Mouse (Mus musculus) intestine, embryonic 15.5 days (tissue): ENCODE data around the gene Eef1g. TPM values are rescaled to one million over a fixed set of nuclear protein-coding genes. Genes with fewer than 3 reads are reported as not detected.

Experiments
- ATAC-seq: fragments of 200-750 bp; cut with Nextera tagmentation; 2 replicates; pipeline ENCODE4 v1.8.0; 2017; ENCODE audit warnings: moderate TSS enrichment, moderate library complexity
- H3K27ac ChIP-seq: fragments of 300-500 bp; sonication (generic); 2 replicates; pipeline ENCODE4 v1.5.1; 2015; ENCODE audit warnings: mild to moderate bottlenecking, inconsistent platforms
- H3K27me3 ChIP-seq: fragments of 300-500 bp; sonication (generic); replicated peaks from 2 replicates; pipeline ENCODE4 v1.6.1; 2015; ENCODE audit warnings: inconsistent platforms
- H3K36me3 ChIP-seq: fragments of 300-500 bp; sonication (generic); 2 replicates; pipeline ENCODE4 v1.6.1; 2015; ENCODE audit warnings: inconsistent platforms
- H3K4me1 ChIP-seq: fragments of 300-500 bp; sonication (generic); replicated peaks from 2 replicates; pipeline ENCODE4 v1.6.1; 2015; ENCODE audit warnings: inconsistent platforms
- H3K4me2 ChIP-seq: fragments of 300-500 bp; sonication (generic); replicated peaks from 2 replicates; pipeline ENCODE4 v1.6.1; 2015; ENCODE audit warnings: mild to moderate bottlenecking, inconsistent platforms
- H3K4me3 ChIP-seq: fragments of 300-500 bp; sonication (generic); replicated peaks from 2 replicates; pipeline ENCODE4 v1.5.1; 2015; ENCODE audit warnings: inconsistent platforms
- H3K9ac ChIP-seq: fragments of 300-500 bp; sonication (generic); 2 replicates; pipeline ENCODE4 v1.6.1; 2015; ENCODE audit warnings: inconsistent platforms
- H3K9me3 ChIP-seq: fragments of 300-500 bp; sonication (generic); 2 replicates; pipeline ENCODE4 v1.6.1; 2016; ENCODE audit warnings: inconsistent platforms
- WGBS: fragments of 180-500 bp; shearing (Covaris S2); methylation state at CpG from one replicate; pipeline ENCODE4 v1.1.7; 2015; 5-methylcytosine and 5-hydroxymethylcytosine counted together
- polyA plus RNA-seq: library from polyadenylated mRNA; unstranded; fragments of >200 nt; fragmentation: Nextera tagmentation; extraction: Ambion mirVana; gene quantifications from 2 replicates; pipeline ENCODE4 v1.2.1, GENCODE M21; 2015

Gene Eef1g
- polyA plus RNA-seq, 1 experiment from 2014 or later = 453 TPM

DNA sequence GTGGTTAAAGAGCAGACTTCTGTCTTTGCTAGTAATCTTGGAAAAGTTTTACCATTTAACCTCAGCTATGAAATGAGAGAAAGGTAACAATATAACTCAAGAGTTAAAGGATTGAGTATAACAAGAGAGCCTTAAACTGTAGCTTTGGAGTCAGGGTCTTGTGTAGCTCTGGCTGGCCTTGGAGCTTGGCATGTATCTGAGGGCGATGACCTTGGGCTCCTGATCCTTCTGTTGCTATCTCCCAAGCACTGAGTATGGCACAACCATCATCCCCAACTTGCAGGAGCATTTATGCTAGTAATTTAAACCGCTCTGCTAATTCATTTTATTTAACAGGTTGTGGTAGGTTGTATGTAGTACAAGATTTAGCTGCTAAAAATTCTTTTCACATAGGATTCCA, 8.7 kb downstream of the Eef1g start:
- ATAC-seq = no peak
- Histone ChIP-seq H3K9ac (no peak overlapping the region), H3K4me3 (no peak overlapping the region), H3K27me3 (no peaks in the 10 kb centered on the region), H3K27ac (no peak overlapping the region), H3K36me3 (peaks cover 60% of the 10 kb centered on the region), H3K9me3 (no peaks in the 10 kb centered on the region), H3K4me1 (peaks cover 2% of the 10 kb centered on the region; the same call in 1 of the 2 replicates), H3K4me2 (no peak overlapping the region)
- 96% methylated on average over 2 of the region's 2 CpGs for WGBS

DNA sequence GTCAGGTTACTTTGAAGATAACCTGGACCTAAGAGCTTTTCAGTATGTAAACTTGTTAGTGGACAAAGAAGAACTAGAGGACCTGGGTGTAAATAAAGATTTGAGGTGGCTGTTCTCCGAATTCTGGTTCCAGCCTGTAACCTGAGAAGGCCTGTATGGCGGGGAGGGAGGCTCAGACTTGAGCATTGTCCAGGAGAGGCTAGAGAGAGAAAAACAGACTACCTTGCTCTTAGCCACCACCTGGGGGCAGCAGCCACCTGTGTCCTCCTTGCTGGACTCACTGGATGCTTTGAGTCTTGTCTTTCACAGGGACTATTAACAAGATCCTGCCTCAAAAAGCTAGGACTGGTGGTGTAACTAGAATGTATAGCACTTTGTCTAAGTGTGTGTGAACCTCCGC, 9.7 kb downstream of the Eef1g start:
- 42% methylated on average over 3 of the region's 3 CpGs for WGBS
- Histone ChIP-seq H3K27ac (no peak overlapping the region), H3K9ac (no peak overlapping the region)

DNA sequence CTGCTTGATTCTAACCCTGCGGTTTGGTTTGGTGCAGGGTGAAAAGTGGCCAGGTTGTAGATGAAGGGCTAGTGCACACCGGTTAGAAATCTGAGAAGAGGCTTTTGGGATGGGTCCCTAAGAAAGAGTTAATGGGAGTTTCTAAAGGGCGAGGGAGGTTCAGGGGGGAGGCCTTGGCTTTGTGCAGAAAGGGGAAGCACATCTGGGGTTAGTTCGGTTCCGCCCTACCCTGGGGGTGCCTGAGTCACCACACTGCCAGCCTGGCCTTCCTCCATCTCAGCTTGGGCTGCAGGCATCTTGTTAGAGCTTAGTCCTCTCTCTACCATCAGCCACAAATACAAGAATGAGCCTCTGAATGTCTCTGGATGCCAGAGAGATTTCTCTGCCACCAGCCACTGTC, 13.9 kb downstream of the Eef1g start:
- peaks cover 43% of the 10 kb centered on the region for H3K4me1 ChIP-seq
- no peak overlapping the region for H3K27ac ChIP-seq
- ATAC-seq = no peak
- 49% methylated on average over 5 of the region's 5 CpGs for WGBS
- H3K4me3 ChIP-seq = no peak overlapping the region
- peaks cover 18% of the 10 kb centered on the region for H3K36me3 ChIP-seq
- no peak overlapping the region for H3K4me2 ChIP-seq
- no peak overlapping the region for H3K9ac ChIP-seq
- H3K27me3 ChIP-seq = no peaks in the 10 kb centered on the region
- no peaks in the 10 kb centered on the region for H3K9me3 ChIP-seq

More for the DNA sequence above, 9.7 kb downstream of the Eef1g start:
- H3K4me3 ChIP-seq = no peak overlapping the region
- ATAC-seq = peak; percentile 61
- H3K4me1 ChIP-seq = peaks cover 7% of the 10 kb centered on the region
- H3K27me3 ChIP-seq = no peaks in the 10 kb centered on the region
- H3K4me2 ChIP-seq = no peak overlapping the region
- H3K36me3 ChIP-seq = peaks cover 50% of the 10 kb centered on the region
- no peaks in the 10 kb centered on the region for H3K9me3 ChIP-seq

DNA sequence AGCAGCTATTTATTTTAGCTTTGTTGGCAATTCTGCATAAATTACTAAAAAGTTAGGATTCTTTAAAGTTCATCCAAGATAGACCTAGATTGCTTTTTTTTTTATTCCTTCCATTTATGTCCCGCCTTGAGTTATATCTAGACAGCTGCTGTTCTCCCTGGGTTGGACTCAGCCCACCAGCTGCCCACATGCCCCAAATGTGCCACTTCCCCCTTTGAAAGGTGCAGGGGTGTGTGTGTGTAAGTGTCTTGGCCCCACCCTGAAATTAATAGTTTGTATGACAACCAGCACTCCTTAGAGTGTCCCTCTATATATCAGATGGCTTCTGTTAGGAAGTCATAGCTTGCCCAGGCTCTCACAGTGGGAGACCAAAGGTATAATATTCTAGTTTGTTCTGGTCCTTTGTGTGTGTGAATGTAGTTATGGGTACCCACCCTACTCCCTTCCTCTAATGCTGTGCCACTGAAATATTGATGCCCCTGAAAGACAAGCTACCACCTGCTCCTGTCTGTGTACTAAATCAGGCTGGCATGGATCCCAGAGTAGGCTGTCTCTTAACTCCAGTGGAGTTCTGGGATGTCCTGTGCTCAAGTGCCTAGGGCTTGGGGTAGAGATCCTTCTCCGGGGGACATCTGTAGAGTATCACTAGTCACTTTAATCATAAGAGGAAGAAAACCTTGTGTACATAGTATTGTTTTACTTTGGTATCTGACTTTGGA, 14.8 kb downstream of the Eef1g start:
- Histone ChIP-seq H3K36me3 (peaks cover 18% of the 10 kb centered on the region), H3K27ac (no peak overlapping the region), H3K4me1 (peaks cover 45% of the 10 kb centered on the region), H3K27me3 (no peaks in the 10 kb centered on the region), H3K4me2 (no peak overlapping the region), H3K4me3 (no peak overlapping the region), H3K9ac (no peak overlapping the region), H3K9me3 (no peaks in the 10 kb centered on the region)
- no peak for ATAC-seq
- WGBS = 54% methylated on average over 2 of the region's 2 CpGs

DNA sequence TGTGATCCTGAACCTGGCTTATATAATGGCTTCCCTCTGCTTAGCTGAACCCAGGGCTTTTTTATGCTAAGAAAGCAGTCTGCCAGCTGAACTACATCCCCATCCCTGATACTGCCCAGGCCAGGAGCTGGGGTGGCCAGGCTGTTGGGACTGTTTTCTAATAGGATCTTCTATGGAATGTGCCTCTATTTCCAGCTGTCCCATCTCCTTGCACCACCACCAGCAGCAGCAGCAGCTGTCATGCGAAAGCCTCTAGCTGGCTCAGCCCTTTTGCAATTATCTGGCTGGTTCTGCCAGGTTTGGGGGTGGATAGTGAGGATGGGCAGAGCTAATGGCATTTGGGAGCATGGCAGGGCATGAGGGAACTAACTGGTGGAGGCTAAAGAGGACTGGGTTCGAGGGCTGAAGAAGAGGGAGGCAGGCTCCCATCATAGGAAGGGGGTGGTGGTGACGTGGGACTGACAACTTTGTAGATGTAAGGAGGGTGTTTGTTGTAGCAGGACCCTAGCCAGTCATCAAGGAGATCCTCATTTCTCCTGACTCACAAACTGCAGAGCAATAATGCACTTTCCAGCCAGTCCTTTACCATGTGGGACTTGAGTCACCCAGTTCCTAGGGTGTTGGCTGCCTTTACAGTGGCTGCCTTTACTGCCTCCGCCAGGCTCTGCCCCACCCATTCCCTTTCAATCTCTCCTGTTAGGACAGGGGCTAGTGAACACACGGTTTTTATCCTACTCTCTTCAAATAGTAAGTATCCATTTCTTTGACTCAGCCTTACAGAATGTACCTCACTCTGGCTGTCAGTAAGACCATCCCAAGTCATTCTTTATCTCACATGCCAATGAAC, 15.7 kb downstream of the Eef1g start:
- Histone ChIP-seq H3K36me3 (peaks cover 14% of the 10 kb centered on the region), H3K4me3 (no peak overlapping the region), H3K9ac (no peak overlapping the region), H3K4me1 (peaks cover 45% of the 10 kb centered on the region), H3K9me3 (no peaks in the 10 kb centered on the region), H3K27me3 (no peaks in the 10 kb centered on the region), H3K4me2 (no peak overlapping the region), H3K27ac (peak overlapping the region; percentile 64)
- 36% methylated on average over 5 of the region's 5 CpGs for WGBS
- peak; percentile 81 for ATAC-seq

DNA sequence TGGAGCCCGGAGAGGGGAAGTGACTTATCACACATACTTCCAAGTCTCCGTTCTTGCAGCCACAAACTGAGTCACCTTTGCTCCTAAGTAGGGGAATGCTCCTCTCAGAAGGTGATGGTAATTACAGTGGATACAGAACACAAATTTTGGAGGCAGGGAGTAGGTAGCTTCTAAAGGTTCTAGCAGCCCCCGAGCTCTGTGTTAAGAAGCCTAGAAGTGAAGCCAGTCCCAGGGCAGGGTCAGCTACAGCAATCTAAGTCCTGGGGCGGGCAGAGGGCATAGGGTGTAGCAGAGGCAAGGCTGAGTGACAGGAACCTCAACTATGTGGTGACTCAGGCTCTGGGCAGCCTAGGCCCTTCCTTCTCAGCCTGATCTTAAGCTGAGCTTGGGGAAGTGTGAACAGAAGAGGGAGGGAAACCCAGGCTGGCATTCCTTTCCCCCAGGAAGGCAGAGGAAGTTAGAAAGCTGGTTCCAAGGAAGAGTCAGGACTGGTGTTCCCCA, 16.4 kb downstream of the Eef1g start:
- peak; percentile 87 for ATAC-seq
- Histone ChIP-seq H3K4me1 (peaks cover 52% of the 10 kb centered on the region), H3K27ac (peak overlapping the region; percentile 64), H3K9me3 (no peaks in the 10 kb centered on the region), H3K9ac (no peak overlapping the region), H3K27me3 (no peaks in the 10 kb centered on the region), H3K36me3 (peaks cover 13% of the 10 kb centered on the region), H3K4me3 (no peak overlapping the region), H3K4me2 (no peak overlapping the region)
- WGBS = 23% methylated on average over 4 of the region's 4 CpGs

DNA sequence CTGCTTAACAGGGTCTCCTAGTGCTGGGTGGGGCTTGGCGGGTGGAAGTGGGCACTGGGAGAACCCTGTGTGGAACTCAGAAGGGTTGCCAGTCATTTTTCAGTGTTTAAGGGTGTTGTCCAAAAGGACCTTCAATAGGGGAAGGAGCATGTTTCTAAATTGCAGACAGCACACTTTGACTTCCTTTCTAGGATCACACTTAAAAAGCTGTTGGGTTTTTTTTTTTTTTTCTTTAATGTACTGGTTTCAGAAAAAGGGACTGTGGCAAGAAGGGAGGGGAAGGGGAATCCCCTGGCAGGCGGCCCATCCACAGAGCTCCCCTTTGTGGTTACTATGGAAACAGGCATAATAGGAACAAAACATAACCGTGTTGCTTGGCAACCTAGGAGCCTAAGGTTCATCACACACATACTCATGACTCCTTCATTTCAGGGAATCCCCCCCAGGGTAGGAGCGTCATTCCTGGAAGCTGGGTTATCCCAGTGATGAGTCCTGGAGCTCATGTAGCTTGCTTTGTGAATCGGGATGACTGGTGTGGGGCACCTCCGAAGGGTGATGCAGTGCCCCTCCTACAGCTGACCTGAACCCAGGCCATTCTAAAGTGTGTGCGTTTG, 17.5 kb downstream of the Eef1g start:
- H3K4me1 ChIP-seq = peaks cover 60% of the 10 kb centered on the region
- 12% methylated on average over 7 of the region's 7 CpGs for WGBS
- no peak overlapping the region for H3K9ac ChIP-seq
- no peak for ATAC-seq
- H3K4me3 ChIP-seq = no peak overlapping the region
- H3K4me2 ChIP-seq = no peak overlapping the region
- H3K36me3 ChIP-seq = peaks cover 1% of the 10 kb centered on the region; the same call in 1 of the 2 replicates
- H3K9me3 ChIP-seq = no peaks in the 10 kb centered on the region
- H3K27ac ChIP-seq = peak overlapping the region; percentile 64; the same call in 1 of the 2 replicates
- no peaks in the 10 kb centered on the region for H3K27me3 ChIP-seq

DNA sequence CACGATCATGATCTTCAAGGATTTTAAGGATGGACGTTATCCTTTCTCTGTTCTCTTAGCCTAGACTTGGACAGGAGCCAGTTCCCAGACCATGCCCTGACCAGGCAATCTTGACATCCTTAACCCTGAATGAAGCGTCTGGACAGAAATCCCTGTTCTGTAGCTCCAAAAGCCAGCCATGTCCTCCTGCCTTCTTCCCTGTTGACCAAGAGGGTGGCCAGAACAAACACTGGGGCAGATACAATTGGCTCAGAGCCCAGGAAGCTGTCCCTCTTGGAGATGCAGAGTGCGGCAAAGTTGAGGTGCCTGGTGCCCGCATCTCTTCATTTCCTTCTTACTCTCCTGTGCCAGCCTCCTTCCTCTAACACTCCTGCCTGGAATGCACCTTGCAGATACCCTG, 19.1 kb downstream of the Eef1g start:
- H3K27ac ChIP-seq = no peak overlapping the region
- H3K4me3 ChIP-seq = no peak overlapping the region
- no peaks in the 10 kb centered on the region for H3K27me3 ChIP-seq
- peaks cover 55% of the 10 kb centered on the region for H3K4me1 ChIP-seq
- 61% methylated on average over 5 of the region's 5 CpGs for WGBS
- H3K9me3 ChIP-seq = no peaks in the 10 kb centered on the region
- no peak overlapping the region for H3K4me2 ChIP-seq
- no peak overlapping the region for H3K9ac ChIP-seq
- no peaks in the 10 kb centered on the region for H3K36me3 ChIP-seq
- no peak for ATAC-seq

DNA sequence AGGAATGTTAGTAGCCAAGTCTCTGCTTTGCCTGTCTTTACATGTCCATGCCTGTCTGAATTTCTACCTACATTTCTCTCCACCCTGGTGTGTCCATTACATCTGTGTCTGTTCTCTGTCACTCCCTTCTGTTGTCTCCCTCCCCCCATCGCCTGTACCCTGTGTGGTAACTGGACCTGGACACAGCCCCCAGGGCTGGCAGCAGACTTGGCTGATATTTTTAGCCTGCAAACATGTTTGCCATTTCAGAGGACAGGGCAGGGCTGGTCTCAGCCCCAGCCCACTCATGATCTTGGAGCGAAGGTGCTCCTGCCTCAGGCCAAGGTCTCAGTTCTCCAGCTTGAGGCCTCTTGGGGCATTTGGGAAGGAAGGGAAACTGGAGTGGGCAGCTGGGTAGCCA, 21.0 kb downstream of the Eef1g start:
- H3K4me3 ChIP-seq = no peak overlapping the region
- no peaks in the 10 kb centered on the region for H3K9me3 ChIP-seq
- H3K9ac ChIP-seq = no peak overlapping the region
- H3K27ac ChIP-seq = no peak overlapping the region
- ATAC-seq = no peak
- H3K36me3 ChIP-seq = no peaks in the 10 kb centered on the region
- H3K4me2 ChIP-seq = 0 out of 2 replicates have a peak overlapping the region, but pooled peaks have one; percentile 88
- 51% methylated on average over 2 of the region's 2 CpGs for WGBS
- H3K27me3 ChIP-seq = no peaks in the 10 kb centered on the region
- peaks cover 56% of the 10 kb centered on the region for H3K4me1 ChIP-seq

DNA sequence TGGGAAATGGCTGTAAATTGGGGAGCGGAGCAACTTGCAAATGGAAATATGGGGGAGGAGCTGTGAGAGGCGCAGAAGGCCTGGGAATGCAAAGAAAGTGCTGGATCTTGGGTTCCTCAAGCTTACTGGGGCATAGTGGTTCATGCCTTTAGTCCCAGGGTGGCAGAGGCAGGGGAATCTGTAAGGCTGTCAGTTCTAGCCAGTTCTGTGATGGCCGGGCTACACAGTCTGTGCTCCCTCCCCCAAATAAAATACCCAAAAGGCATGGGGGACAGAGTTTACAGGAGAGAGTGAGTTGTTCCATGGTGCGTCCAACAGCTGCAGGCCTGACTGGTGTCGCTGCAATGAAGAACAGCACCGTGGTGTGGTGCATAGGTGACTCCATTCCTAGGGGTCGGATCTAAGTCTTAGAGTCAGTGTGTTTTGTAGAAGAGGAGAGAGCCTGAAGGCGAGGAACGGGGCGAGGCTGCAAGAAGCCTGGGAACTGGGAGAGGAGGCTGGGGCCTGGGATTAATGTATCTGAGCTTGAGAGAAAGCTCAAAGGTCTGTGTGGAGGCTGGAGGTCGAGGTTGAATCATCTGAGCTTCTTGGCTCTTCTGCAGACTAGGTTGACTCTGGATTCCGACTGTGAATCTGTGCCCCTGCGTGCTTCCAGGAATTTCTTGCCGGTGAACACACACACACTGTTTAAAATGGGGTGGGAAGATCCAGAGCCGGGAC, 21.7 kb downstream of the Eef1g start:
- Histone ChIP-seq H3K4me1 (peaks cover 56% of the 10 kb centered on the region), H3K9me3 (no peaks in the 10 kb centered on the region), H3K4me2 (peak overlapping the region; percentile 88), H3K36me3 (no peaks in the 10 kb centered on the region), H3K4me3 (peak overlapping the region; percentile 81), H3K9ac (peak overlapping the region; percentile 78), H3K27ac (peak overlapping the region; percentile 96), H3K27me3 (no peaks in the 10 kb centered on the region)
- peak; percentile 29 for ATAC-seq
- 24% methylated on average over 15 of the region's 15 CpGs for WGBS

DNA sequence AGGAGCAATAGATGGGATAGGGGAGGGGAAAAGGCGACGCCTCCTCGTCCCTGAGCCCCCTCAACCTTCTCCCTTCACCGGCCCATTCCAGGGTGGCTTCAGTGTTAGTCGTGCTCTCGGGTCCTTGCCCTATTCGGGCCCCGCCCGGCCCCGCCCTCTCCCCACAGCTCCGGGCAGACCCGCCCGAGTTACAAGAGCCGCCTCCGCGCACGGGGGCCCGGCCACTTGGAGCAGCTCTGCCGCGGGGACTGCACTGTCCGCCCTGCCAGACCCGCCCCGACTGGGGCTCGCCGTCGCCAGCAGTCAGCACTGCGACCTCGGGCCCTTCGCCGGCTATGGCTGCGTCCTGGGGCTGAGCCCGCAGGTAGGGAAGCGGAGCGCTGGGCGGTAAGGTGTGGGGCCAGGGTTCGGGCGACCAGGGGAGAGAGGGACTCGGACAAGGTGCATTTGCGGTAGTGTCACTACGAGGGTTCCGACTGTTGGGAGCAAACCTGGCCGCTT, 22.3 kb downstream of the Eef1g start, which contains the start of gene Ahnak:
TSS of gene Ahnak (plus strand) at position 219 of the 501 bp plus-strand sequence.
- under 1% methylated on average over 42 of the region's 42 CpGs for WGBS
- Histone ChIP-seq H3K9ac (peak within 1 kb of the TSS; percentile 78), H3K27ac (peak within 1 kb of the TSS; percentile 96), H3K4me2 (peak within 1 kb of the TSS; percentile 88), H3K36me3 (no peaks in the 10 kb centered on the region), H3K9me3 (no peaks in the 10 kb centered on the region), H3K27me3 (no peaks in the 10 kb centered on the region), H3K4me3 (peak within 1 kb of the TSS; percentile 81), H3K4me1 (peaks cover 51% of the 10 kb centered on the region)
- peak; percentile 77 for ATAC-seq
